ENCODE assay signal across 10 mouse cellular contexts in genomic region chr6:134243546-134243945, GRCm38 (mm10).
DNase-seq lines count a peak whose midpoint lies in the region; ATAC-seq and TF ChIP-seq lines count a peak whose summit lies in the region.
"Had no signal": no experiment of that assay in that cellular context is flagged by ENCODE, and none has a peak within 500 bp of the region (broad histone marks: within the 10 kb centered on the region; RNA-seq: fewer than 3 reads in every experiment).

No protein-coding gene starts in this region.

- no peak for TF ChIP-seq POLR2A in liver, adult 2 months (IDR thresholded peaks at IDR 0.05; ENCODE audit: extremely low read depth, insufficient read depth, low read length)

- no peak for TF ChIP-seq EP300 in liver, postnatal 0 days (IDR thresholded peaks at IDR 0.05; ENCODE audit: low read depth)

- intact Hi-C loops in left cerebral cortex, adult 2 months (cut with DNase I), result no loop called here

- H3K36me3 ChIP-seq in liver, adult 2 months (ENCODE audit: control insufficient read depth, insufficient read depth, low read length), result peaks cover under 1% of the 10 kb centered on the region; the same call in 1 of the 2 replicates
- peaks cover 14% of the 10 kb centered on the region for H3K36me3 ChIP-seq in liver, postnatal 0 days (replicated peaks; ENCODE audit: insufficient read depth, low read length)
- peaks cover 31% of the 10 kb centered on the region for H3K36me3 ChIP-seq in heart, embryonic 12.5 days
- 0 out of 2 replicates have a peak, but pooled peaks cover 12% of the 10 kb centered on the region for H3K36me3 ChIP-seq in stomach, embryonic 15.5 days

- H3K4me3 ChIP-seq in liver, adult 2 months (ENCODE audit: insufficient read depth, low read depth, low read length), result no peak overlapping the region
- no peak overlapping the region for H3K4me3 ChIP-seq in liver, postnatal 0 days (ENCODE audit: low read depth, low read length)
- no peak overlapping the region for H3K4me3 ChIP-seq in heart, embryonic 12.5 days
- no peak overlapping the region for H3K4me3 ChIP-seq in stomach, embryonic 15.5 days (replicated peaks)
- H3K4me3 ChIP-seq in left cerebral cortex, adult 2 months, result no peak overlapping the region

- no peak overlapping the region for H3K9ac ChIP-seq in liver, adult 2 months (ENCODE audit: low read depth, low read length)
- no peak overlapping the region for H3K9ac ChIP-seq in liver, postnatal 0 days (replicated peaks)
- H3K9ac ChIP-seq in heart, embryonic 12.5 days, result no peak overlapping the region; the same call in 1 of the 2 replicates
- H3K9ac ChIP-seq in stomach, embryonic 15.5 days, result no peak overlapping the region

- no peak for ATAC-seq in liver, postnatal 0 days
- no peak for ATAC-seq in heart, embryonic 12.5 days (ENCODE audit: insufficient number of reproducible peaks, low FRiP score)
- ATAC-seq in stomach, embryonic 15.5 days (ENCODE audit: insufficient read depth, low FRiP score, low read depth), result no peak
- ATAC-seq: midbrain, embryonic 16.5 days had no signal

- TF ChIP-seq CTCF in liver, adult 2 months (IDR thresholded peaks at IDR 0.05; ENCODE audit: low read depth, low read length), result no peak
- TF ChIP-seq CTCF in liver, postnatal 0 days (IDR thresholded peaks at IDR 0.05; ENCODE audit: low read depth), result no peak
- TF ChIP-seq CTCF in left cerebral cortex, adult 2 months (IDR thresholded peaks at IDR 0.05), result no peak

- peaks cover 14% of the 10 kb centered on the region for H3K4me1 ChIP-seq in liver, adult 2 months (ENCODE audit: control insufficient read depth, insufficient read depth, low read length)
- H3K4me1 ChIP-seq in liver, postnatal 0 days (ENCODE audit: insufficient read depth), result 0 out of 2 replicates have a peak, but pooled peaks cover 5% of the 10 kb centered on the region
- H3K4me1 ChIP-seq in heart, embryonic 12.5 days (replicated peaks), result peaks cover 52% of the 10 kb centered on the region
- 0 out of 2 replicates have a peak, but pooled peaks cover 4% of the 10 kb centered on the region for H3K4me1 ChIP-seq in stomach, embryonic 15.5 days

- H3K79me2 ChIP-seq in liver, adult 2 months (ENCODE audit: control insufficient read depth, insufficient read depth, low read length), result peaks cover 3% of the 10 kb centered on the region; the same call in 1 of the 2 replicates

- DNase-seq in liver, adult 2 months (ENCODE audit: extremely low read depth, low read depth, low spot score), result peak; percentile 79
- no peak for DNase-seq in liver, postnatal 0 days
- peak; percentile 54 for DNase-seq in kidney, postnatal 14 days
- no peak for DNase-seq in layer of hippocampus, adult 8-10 months (ENCODE audit: low spot score in 2 of 2)
- DNase-seq in left cerebral cortex, adult 2 months (ENCODE audit: extremely low spot score in 1 of 2, low spot score in 2 of 2), result no peak
- no peak for DNase-seq in spleen, postnatal 36 days (ENCODE audit: low spot score in 2 of 2)
- DNase-seq: right cerebral cortex, postnatal 25 days had no signal

- 49% methylated on average over 4 of the region's 4 CpGs for WGBS in liver, adult 2 months
- WGBS in liver, postnatal 0 days (ENCODE audit: insufficient replicate concordance), result 56% methylated on average over 4 of the region's 4 CpGs
- 70% methylated on average over 4 of the region's 4 CpGs for WGBS in heart, embryonic 12.5 days
- WGBS in stomach, embryonic 15.5 days, result 76% methylated on average over 4 of the region's 4 CpGs

- no peaks in the 10 kb centered on the region for H3K9me3 ChIP-seq in liver, postnatal 0 days (ENCODE audit: low read length)
- H3K9me3 ChIP-seq in heart, embryonic 12.5 days (replicated peaks), result peaks cover 11% of the 10 kb centered on the region
- no peaks in the 10 kb centered on the region for H3K9me3 ChIP-seq in stomach, embryonic 15.5 days

- H3K4me2 ChIP-seq in liver, postnatal 0 days (ENCODE audit: low read depth, low read length), result no peak overlapping the region
- H3K4me2 ChIP-seq in heart, embryonic 12.5 days, result no peak overlapping the region
- no peak overlapping the region for H3K4me2 ChIP-seq in stomach, embryonic 15.5 days

- H3K27me3 ChIP-seq in liver, adult 2 months (ENCODE audit: control insufficient read depth, insufficient read depth, low read length), result no peaks in the 10 kb centered on the region
- H3K27me3 ChIP-seq in liver, postnatal 0 days (ENCODE audit: insufficient read depth, low read length), result no peaks in the 10 kb centered on the region
- no peaks in the 10 kb centered on the region for H3K27me3 ChIP-seq in heart, embryonic 12.5 days (replicated peaks)
- no peaks in the 10 kb centered on the region for H3K27me3 ChIP-seq in stomach, embryonic 15.5 days (replicated peaks)

- H3K27ac ChIP-seq in liver, adult 2 months (replicated peaks; ENCODE audit: insufficient read depth, low read depth, low read length), result peak overlapping the region; percentile 59
- H3K27ac ChIP-seq in liver, postnatal 0 days (ENCODE audit: low read depth), result no peak overlapping the region
- H3K27ac ChIP-seq in heart, embryonic 12.5 days (ENCODE audit: poor library complexity, severe bottlenecking), result peak overlapping the region; percentile 69; the same call in 1 of the 2 replicates
- peak overlapping the region; percentile 5; the same call in 1 of the 2 replicates for H3K27ac ChIP-seq in stomach, embryonic 15.5 days
- H3K27ac ChIP-seq in left cerebral cortex, adult 2 months, result no peak overlapping the region

Comparison
In these comparisons a context has a peak if more than half of its experiments do, and no peak if none do; other contexts are left out.
1. DNase-seq: peak in liver, adult 2 months (single experiment) and kidney, postnatal 14 days (single experiment); none in liver, postnatal 0 days (single experiment), layer of hippocampus, adult 8-10 months (0 of 2), left cerebral cortex, adult 2 months (0 of 2) and spleen, postnatal 36 days (0 of 2).
2. H3K27ac ChIP-seq: peak in liver, adult 2 months (single experiment), heart, embryonic 12.5 days (single experiment) and stomach, embryonic 15.5 days (single experiment); none in liver, postnatal 0 days (single experiment) and left cerebral cortex, adult 2 months (single experiment).